Mouse (Mus musculus) lung, postnatal 0 days (tissue): ENCODE results near the gene Dbi. TPM values are rescaled to one million over a fixed set of nuclear protein-coding genes. Genes with fewer than 3 reads are reported as not detected.

ENCODE experiments used
- ATAC-seq: fragments of 200-750 bp; cut with Nextera tagmentation; 2 replicates; pipeline ENCODE4 v1.8.0; 2017; ENCODE audit warnings: moderate library complexity
- DNase-seq: peaks from one replicate; pipeline ENCODE4 v3.0.0-alpha.2; 2016; ENCODE audit warnings: low spot score
- H3K27ac ChIP-seq: fragments of 300-500 bp; sonication (generic); 2 replicates; pipeline ENCODE4 v1.5.1; 2014; ENCODE audit warnings: antibody characterized with exemption, mild to moderate bottlenecking, low read length, mixed read lengths
- H3K27me3 ChIP-seq: fragments of 300-500 bp; sonication (generic); replicated peaks from 2 replicates; pipeline ENCODE4 v1.6.1; 2014; ENCODE audit warnings: low read length, mixed read lengths; ENCODE audit not compliant: insufficient read depth
- H3K36me3 ChIP-seq: fragments of 300-500 bp; sonication (generic); 2 replicates; pipeline ENCODE4 v1.6.1; 2014; ENCODE audit warnings: low read length, mixed read lengths; ENCODE audit not compliant: insufficient read depth
- H3K4me1 ChIP-seq: fragments of 300-500 bp; sonication (generic); 2 replicates; pipeline ENCODE4 v1.6.1; 2014; ENCODE audit warnings: antibody characterized with exemption, low read depth, low read length, mixed read lengths; ENCODE audit not compliant: insufficient read depth
- H3K4me2 ChIP-seq: fragments of 300-500 bp; sonication (generic); replicated peaks from 2 replicates; pipeline ENCODE4 v1.6.1; 2014; ENCODE audit warnings: low read depth, mild to moderate bottlenecking, low read length, moderate library complexity, mixed read lengths
- H3K4me3 ChIP-seq: fragments of 300-500 bp; sonication (generic); 2 replicates; pipeline ENCODE4 v1.5.1; 2014; ENCODE audit warnings: low read depth, low read length
- H3K9ac ChIP-seq: fragments of 300-500 bp; sonication (generic); replicated peaks from 2 replicates; pipeline ENCODE4 v1.6.1; 2014; ENCODE audit warnings: low read depth, mild to moderate bottlenecking
- H3K9me3 ChIP-seq: fragments of 300-500 bp; sonication (generic); 2 replicates; pipeline ENCODE4 v1.6.1; 2016; ENCODE audit warnings: low read length, mixed read lengths
- CTCF ChIP-seq: IDR thresholded peaks from 2 replicates; pipeline ENCODE4 v1.5.1; 2016; ENCODE audit warnings: antibody characterized with exemption, mild to moderate bottlenecking
- EP300 ChIP-seq: IDR thresholded peaks from 2 replicates; pipeline ENCODE4 v1.6.1; 2016; ENCODE audit warnings: antibody characterized with exemption, mild to moderate bottlenecking, control low read depth
- WGBS: fragments of 180-500 bp; shearing (Covaris S2); extraction: QIAGEN DNeasy Blood & Tissue Kit; methylation state at CpG from one replicate; pipeline ENCODE4 v1.1.7; 2014; 5-methylcytosine and 5-hydroxymethylcytosine counted together
- polyA plus RNA-seq: library from polyadenylated mRNA; unstranded; fragments of >200 nt; fragmentation: Nextera tagmentation; extraction: Ambion mirVana; gene quantifications from 2 replicates; pipeline ENCODE4 v1.2.1, GENCODE M21; 2015

Gene Dbi
- polyA plus RNA-seq, 1 experiment from 2014 or later = 687 TPM

DNA sequence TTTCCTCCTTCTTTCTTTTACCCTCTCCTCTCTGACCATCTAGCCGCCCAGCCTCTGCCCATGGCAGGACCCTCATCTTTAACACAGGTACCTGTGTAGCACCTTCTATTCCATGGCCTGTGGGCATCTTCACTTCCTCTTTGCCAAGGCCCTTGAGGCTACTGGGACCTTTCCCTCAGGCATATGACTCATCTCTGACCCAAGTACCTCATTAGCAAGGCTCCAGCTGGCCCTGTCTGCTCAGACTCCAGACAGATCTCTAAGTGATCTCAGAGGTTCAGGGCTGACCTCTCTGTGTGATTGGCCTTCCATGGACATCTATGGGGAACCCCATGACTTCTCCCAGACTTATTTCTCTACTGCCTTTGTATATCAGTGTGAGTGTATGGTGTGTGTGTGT is 40.2 kb downstream of the Dbi start:
- Histone ChIP-seq H3K9ac (no peak overlapping the region), H3K4me3 (no peak overlapping the region), H3K27ac (no peak overlapping the region), H3K4me2 (no peak overlapping the region), H3K4me1 (0 out of 2 replicates have a peak, but pooled peaks cover 2% of the 10 kb centered on the region), H3K27me3 (no peaks in the 10 kb centered on the region), H3K36me3 (no peaks in the 10 kb centered on the region), H3K9me3 (no peaks in the 10 kb centered on the region)
- 93% methylated on average over 1 of the region's 1 CpGs for whole genome bisulfite sequencing
- ATAC-seq (no peak), DNase-seq (peak; percentile 43)
- no peak for TF ChIP-seq CTCF
- no peak for TF ChIP-seq EP300

DNA sequence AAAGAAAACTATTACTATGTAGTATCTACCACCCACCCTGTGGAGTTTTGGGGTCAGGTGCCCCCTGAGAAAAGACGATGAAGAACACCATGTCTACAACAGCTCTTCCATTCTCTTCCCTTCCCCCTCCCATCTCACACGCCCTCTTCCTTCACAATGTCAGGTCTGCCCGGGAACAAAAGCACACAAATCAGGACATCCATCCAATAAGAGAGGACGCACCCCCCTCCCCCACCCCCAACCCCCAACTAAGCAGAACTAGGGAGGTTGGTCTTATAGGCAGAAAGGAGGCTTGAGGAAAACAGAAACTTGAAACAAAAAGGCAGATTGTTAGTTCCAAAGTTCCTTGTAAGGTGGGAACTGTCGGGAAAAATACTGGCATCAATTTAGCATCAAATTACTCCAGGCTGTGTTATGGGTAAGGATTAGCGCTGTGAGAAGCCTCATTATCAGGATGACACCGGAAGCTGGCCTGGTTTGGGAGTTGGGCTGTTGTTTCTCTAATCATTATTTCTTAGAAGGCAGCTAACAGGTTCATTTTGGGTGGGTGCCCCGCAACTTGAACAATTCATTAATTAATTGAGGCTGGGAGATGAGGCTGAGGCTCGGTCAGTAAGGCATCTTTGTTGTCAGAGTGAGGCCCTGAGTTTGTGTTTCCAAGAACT is 43.0 kb downstream of the Dbi start:
- no peak for ATAC-seq
- Histone ChIP-seq H3K36me3 (no peaks in the 10 kb centered on the region), H3K27ac (no peak overlapping the region), H3K4me3 (no peak overlapping the region), H3K9me3 (no peaks in the 10 kb centered on the region), H3K9ac (no peak overlapping the region), H3K27me3 (no peaks in the 10 kb centered on the region), H3K4me2 (no peak overlapping the region), H3K4me1 (peaks cover 20% of the 10 kb centered on the region)
- WGBS = 27% methylated on average over 9 of the region's 9 CpGs
- TF ChIP-seq CTCF = no peak
- DNase-seq = no peak

- H3K27ac ChIP-seq = peak overlapping the region; percentile 48; the same call in 1 of the 2 replicates
- no peaks in the 10 kb centered on the region for H3K9me3 ChIP-seq
- no peak overlapping the region for H3K4me3 ChIP-seq
- 34% methylated on average over 5 of the region's 5 CpGs for WGBS
- H3K27me3 ChIP-seq = no peaks in the 10 kb centered on the region
- no peak overlapping the region for H3K9ac ChIP-seq
- TF ChIP-seq EP300 (no peak), CTCF (no peak)
- H3K36me3 ChIP-seq = no peaks in the 10 kb centered on the region
- DNase-seq (peak; percentile 60), ATAC-seq (no peak)
- H3K4me2 ChIP-seq = no peak overlapping the region
- peaks cover 25% of the 10 kb centered on the region for H3K4me1 ChIP-seq
Measured at GRCm38 (mm10) chr1:120075507-120075906, 45.4 kb downstream of the Dbi start.

DNA sequence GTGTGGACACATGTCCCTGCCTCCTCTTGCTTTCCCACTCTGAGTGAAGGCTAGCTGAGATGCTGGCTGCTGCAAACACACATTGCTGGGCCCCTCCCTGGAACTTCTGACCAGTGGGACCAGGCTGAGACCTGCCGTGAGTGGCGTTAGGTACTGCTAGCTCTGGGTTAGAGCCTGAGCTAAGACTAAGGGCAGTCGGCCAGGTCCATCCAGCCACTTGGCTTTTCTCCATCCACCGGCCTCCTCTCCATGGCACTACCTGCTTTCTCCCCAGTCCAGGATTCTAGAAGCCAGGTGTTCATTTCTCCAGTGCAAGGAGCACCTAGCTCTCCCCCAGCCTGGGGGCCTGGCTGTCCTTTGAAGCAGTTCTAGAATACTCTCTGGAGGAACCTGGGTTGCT is 45.9 kb downstream of the Dbi start:
- DNase-seq (no peak), ATAC-seq (peak; percentile 5; the same call in 1 of the 2 replicates)
- Histone ChIP-seq H3K4me2 (no peak overlapping the region), H3K9me3 (no peaks in the 10 kb centered on the region), H3K4me3 (no peak overlapping the region), H3K27ac (peak overlapping the region; percentile 48), H3K27me3 (no peaks in the 10 kb centered on the region), H3K9ac (no peak overlapping the region), H3K4me1 (peaks cover 25% of the 10 kb centered on the region), H3K36me3 (no peaks in the 10 kb centered on the region)
- WGBS = 46% methylated on average over 4 of the region's 4 CpGs
- TF ChIP-seq CTCF (no peak), EP300 (no peak)

GRCm38 (mm10) chr1:120074307-120074702 is 46.6 kb downstream of the Dbi start:
- H3K4me2 ChIP-seq = peak overlapping the region; percentile 54
- no peak overlapping the region for H3K9ac ChIP-seq
- H3K27ac ChIP-seq = peak overlapping the region; percentile 48; the same call in 1 of the 2 replicates
- H3K36me3 ChIP-seq = no peaks in the 10 kb centered on the region
- ATAC-seq = peak; percentile 16
- peak; percentile 55; the same call in 1 of the 2 replicates for TF ChIP-seq EP300
- TF ChIP-seq CTCF = no peak
- H3K4me3 ChIP-seq = no peak overlapping the region
- WGBS = 16% methylated on average over 3 of the region's 4 CpGs
- H3K4me1 ChIP-seq = peaks cover 25% of the 10 kb centered on the region
- no peaks in the 10 kb centered on the region for H3K9me3 ChIP-seq
- peak; percentile 47 for DNase-seq
- H3K27me3 ChIP-seq = no peaks in the 10 kb centered on the region

DNA sequence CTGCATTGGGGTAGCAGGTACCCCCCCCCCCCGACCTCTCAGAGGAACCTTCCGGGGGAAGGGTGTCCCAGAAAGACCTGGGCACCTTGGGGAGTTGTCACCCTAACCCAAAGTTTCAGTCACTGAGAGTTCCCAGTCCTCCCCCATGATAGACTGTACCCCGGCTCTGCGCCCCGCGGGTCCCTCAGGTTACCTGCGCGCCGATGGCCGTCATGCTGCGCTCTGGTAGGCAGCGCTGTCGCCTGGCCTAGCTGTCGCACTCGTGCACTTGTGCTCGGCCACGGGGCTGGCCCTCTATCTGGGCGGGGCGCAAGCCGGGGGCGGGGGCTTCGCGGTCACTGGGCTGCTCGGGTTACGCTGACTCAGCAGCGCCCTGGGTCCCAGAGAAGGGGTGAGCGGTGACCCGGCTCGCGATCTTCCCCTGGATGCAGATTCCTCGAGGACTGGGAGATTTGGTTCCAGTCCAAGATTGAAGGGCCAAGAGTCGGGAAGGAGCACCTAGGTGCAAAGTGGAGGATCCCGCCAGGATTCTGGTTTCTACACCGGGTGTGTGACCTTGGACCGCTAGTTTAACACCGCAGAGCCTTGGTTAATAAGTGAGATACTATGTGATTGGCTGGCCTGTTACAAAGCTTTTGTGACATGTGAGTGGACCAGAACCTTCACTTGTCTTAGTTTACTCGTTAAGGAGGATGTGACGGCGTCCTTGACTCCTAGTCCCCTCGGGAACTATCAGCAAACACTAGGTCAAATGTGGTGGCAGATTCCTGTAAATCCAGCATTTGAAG is 47.2 kb downstream of the Dbi start, which contains the start of gene Tmem37:
TSS of gene Tmem37 (minus strand) at position 556 of the 788 bp plus-strand sequence.
- H3K27ac ChIP-seq = peak within 1 kb of the TSS; percentile 48
- TF ChIP-seq EP300 (no peak; the same call in 1 of the 2 replicates), CTCF (no peak)
- H3K9ac ChIP-seq = peak within 1 kb of the TSS; percentile 1; the same call in 1 of the 2 replicates
- H3K9me3 ChIP-seq = no peaks in the 10 kb centered on the region
- DNase-seq (peak; percentile 79), ATAC-seq (peak; percentile 79)
- 3% methylated on average over 40 of the region's 40 CpGs for WGBS
- no peaks in the 10 kb centered on the region for H3K36me3 ChIP-seq
- H3K4me2 ChIP-seq = peak within 1 kb of the TSS; percentile 54
- H3K27me3 ChIP-seq = no peaks in the 10 kb centered on the region
- H3K4me3 ChIP-seq = peak within 1 kb of the TSS; percentile 10
- H3K4me1 ChIP-seq = peaks cover 25% of the 10 kb centered on the region
